Mouse (Mus musculus) kidney, embryonic 15.5 days (tissue): ENCODE measurements around the gene Pxylp1. TPM values are rescaled to one million over a fixed set of nuclear protein-coding genes. Genes with fewer than 3 reads are reported as not detected.

Experiments used
- ATAC-seq: fragments of 200-750 bp; cut with Nextera tagmentation; replicated peaks from 2 replicates; pipeline ENCODE4 v1.8.0; 2017; ENCODE audit warnings: moderate TSS enrichment; ENCODE audit not compliant: low FRiP score
- H3K27ac ChIP-seq: fragments of 300-500 bp; sonication (generic); 2 replicates; pipeline ENCODE4 v1.5.1; 2015; ENCODE audit warnings: mild to moderate bottlenecking, inconsistent platforms
- H3K27me3 ChIP-seq: fragments of 300-500 bp; sonication (generic); 2 replicates; pipeline ENCODE4 v1.6.1; 2015; ENCODE audit warnings: inconsistent platforms
- H3K36me3 ChIP-seq: fragments of 300-500 bp; sonication (generic); 2 replicates; pipeline ENCODE4 v1.6.1; 2015; ENCODE audit warnings: inconsistent platforms
- H3K4me1 ChIP-seq: fragments of 300-500 bp; sonication (generic); 2 replicates; pipeline ENCODE4 v1.6.1; 2015; ENCODE audit warnings: inconsistent platforms
- H3K4me2 ChIP-seq: fragments of 300-500 bp; sonication (generic); 2 replicates; pipeline ENCODE4 v1.6.1; 2015; ENCODE audit warnings: moderate library complexity, mild to moderate bottlenecking, inconsistent platforms
- H3K4me3 ChIP-seq: fragments of 300-500 bp; sonication (generic); replicated peaks from 2 replicates; pipeline ENCODE4 v1.5.1; 2015; ENCODE audit warnings: mild to moderate bottlenecking, inconsistent platforms
- H3K9ac ChIP-seq: fragments of 300-500 bp; sonication (generic); 2 replicates; pipeline ENCODE4 v1.6.1; 2015; ENCODE audit warnings: mild to moderate bottlenecking, inconsistent platforms
- H3K9me3 ChIP-seq: fragments of 300-500 bp; sonication (generic); replicated peaks from 2 replicates; pipeline ENCODE4 v1.6.1; 2016; ENCODE audit warnings: inconsistent platforms
- WGBS: fragments of 180-500 bp; shearing (Covaris S2); methylation state at CpG from one replicate; pipeline ENCODE4 v1.1.7; 2015; ENCODE audit warnings: mixed read lengths; 5-methylcytosine and 5-hydroxymethylcytosine counted together
- polyA plus RNA-seq: library from polyadenylated mRNA; unstranded; fragments of >200 nt; fragmentation: Nextera tagmentation; extraction: Ambion mirVana; gene quantifications from 2 replicates; pipeline ENCODE4 v1.2.1, GENCODE M21; 2015

The Pxylp1 gene
- polyA plus RNA-seq, 1 experiment from 2014 or later: 17.0 TPM

DNA sequence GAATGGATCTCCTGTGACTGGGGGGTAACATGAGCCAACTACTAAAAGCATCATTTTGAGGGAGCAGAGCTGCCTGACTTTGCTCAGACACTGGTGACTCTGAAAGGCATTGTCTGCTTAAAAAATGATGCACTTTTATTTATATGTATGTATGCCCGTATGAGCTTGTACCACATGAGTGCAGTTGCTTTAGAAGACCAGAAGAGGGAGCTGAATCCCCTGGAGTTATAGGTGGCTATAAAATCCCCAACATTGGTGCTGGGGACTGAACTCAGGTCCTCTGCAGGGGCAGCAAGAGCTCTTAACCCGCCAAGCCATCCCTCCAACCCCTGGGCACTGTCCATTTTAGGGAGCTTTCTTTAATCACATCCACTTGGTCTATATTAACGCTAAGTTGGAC lies 21.5 kb upstream of the Pxylp1 start:
- H3K27ac ChIP-seq: no peak overlapping the region
- 90% methylated on average over 3 of the region's 3 CpGs for WGBS
- peaks cover 10% of the 10 kb centered on the region; the same call in 1 of the 2 replicates for H3K27me3 ChIP-seq
- H3K4me3 ChIP-seq: no peak overlapping the region
- no peak for ATAC-seq
- H3K4me1 ChIP-seq: 0 out of 2 replicates have a peak, but pooled peaks cover 3% of the 10 kb centered on the region
- no peaks in the 10 kb centered on the region for H3K9me3 ChIP-seq
- no peak overlapping the region for H3K9ac ChIP-seq
- no peak overlapping the region for H3K4me2 ChIP-seq
- H3K36me3 ChIP-seq: no peaks in the 10 kb centered on the region

DNA sequence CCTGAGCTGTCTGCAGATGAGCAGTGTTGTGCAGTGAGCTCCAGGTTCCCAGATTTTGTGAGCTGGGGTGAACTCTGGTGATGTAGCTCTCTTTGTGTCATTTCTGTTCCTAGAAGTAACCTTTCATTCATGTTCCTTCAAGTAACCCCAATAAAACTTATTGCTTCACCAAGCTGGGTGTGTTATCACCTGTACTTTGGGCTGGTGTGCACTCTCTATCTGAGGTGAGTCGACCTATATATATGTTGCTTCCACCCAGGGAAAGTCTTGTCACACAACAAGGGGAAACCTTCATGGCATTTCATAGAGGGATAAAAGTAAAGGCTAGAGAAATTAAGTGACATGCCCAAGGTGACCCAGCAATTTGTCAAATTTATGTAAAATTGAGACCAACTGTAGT lies 17.0 kb upstream of the Pxylp1 start:
- Histone ChIP-seq H3K36me3 (no peaks in the 10 kb centered on the region), H3K4me3 (no peak overlapping the region)

DNA sequence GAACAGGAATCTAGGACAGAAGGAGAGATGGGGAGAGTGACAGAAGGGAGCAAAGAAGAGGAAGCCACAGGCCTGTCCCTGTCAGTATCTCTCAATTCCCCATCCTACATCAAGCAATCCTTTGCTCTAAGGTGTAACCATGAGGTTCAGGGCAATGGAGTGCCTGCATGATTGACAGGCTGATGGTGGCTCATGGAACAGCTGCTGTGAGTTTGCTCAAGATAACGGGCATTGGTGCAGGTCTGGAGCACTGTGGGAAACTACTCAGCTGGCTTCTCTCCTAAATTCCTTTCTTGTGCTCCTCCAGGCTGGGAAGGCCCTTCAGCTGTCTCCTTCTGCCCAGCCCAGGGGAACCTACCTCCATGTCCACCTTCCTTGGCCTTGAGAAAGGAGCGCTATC lies 16.3 kb upstream of the Pxylp1 start:
- Histone ChIP-seq H3K9ac (no peak overlapping the region), H3K36me3 (no peaks in the 10 kb centered on the region), H3K4me3 (no peak overlapping the region), H3K27me3 (no peaks in the 10 kb centered on the region), H3K9me3 (no peaks in the 10 kb centered on the region), H3K27ac (no peak overlapping the region), H3K4me1 (no peaks in the 10 kb centered on the region), H3K4me2 (no peak overlapping the region)
- 96% methylated on average over 2 of the region's 2 CpGs for WGBS
- ATAC-seq: no peak

More for the DNA sequence above, 17.0 kb upstream of the Pxylp1 start:
- no peaks in the 10 kb centered on the region for H3K27me3 ChIP-seq
- 86% methylated on average over 1 of the region's 1 CpGs for WGBS
- no peak for ATAC-seq
- no peak overlapping the region for H3K9ac ChIP-seq
- no peak overlapping the region for H3K4me2 ChIP-seq
- H3K4me1 ChIP-seq: no peaks in the 10 kb centered on the region
- no peaks in the 10 kb centered on the region for H3K9me3 ChIP-seq
- H3K27ac ChIP-seq: no peak overlapping the region

DNA sequence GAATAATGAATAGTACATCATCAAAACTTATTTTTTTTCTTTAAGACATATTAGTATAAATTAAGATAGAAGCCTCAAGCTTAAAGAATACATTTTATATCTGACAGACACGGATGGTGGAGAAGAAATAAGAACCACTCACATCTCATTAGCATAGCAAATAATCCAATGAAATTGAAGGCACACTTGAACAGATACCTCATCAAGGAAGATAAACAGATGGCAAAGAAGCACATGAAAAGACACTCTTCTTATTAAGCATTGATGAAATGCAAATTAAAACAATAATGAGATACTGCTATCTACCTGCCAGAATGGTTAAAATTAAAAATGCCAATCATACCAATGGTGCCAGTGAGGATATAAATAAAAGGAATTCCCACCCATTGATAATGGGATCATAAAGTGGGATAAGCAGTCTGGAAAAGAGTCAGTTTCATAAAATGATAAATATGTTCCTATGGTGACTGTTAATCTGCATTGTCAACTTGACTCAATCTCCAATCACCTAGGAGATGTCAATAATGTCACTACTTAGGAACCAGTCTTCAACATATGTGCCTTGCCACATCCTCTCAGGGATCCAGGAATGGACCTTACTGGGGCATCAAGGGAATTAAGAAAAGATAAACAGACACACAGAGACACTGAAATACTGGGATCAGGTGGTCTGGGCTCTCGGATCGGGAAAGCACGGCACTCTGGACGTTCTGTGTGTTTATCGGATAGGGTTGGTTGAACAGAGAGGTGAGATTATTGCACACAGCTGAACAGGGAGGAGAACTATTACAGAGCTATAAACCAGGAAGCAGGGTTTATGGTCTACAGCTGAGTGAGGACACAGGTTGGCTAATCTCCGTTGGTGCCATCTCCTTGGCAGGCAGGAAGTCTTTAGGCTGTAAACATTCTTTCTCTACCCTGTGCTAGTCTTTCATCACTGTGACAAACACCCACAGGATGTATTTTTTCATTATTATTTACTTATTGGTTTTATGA lies 12.2 kb upstream of the Pxylp1 start:
- Histone ChIP-seq H3K4me3 (no peak overlapping the region), H3K27ac (no peak overlapping the region), H3K4me1 (no peaks in the 10 kb centered on the region), H3K9me3 (no peaks in the 10 kb centered on the region), H3K4me2 (no peak overlapping the region), H3K36me3 (no peaks in the 10 kb centered on the region), H3K9ac (no peak overlapping the region), H3K27me3 (no peaks in the 10 kb centered on the region)
- 58% methylated on average over 7 of the region's 7 CpGs for WGBS
- ATAC-seq: no peak

DNA sequence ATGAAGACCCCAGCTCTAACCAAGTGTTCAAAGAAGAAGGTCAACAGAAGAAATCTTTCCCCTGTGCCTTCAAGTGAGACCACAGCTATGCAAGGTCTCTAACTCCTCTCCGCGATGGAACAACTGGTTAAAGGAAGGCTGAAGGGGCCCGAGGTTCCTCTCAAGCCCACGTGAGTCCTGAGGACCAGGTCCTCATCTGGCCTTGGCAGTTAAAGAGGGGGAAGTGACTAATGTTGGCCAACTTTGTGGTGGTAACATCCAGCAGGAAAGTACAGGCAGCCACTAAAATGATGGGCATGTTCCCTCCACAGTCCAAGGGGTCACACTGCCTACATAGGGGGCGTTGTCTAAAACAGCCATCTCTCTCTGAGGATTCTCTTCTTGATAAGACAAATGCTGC lies 7.2 kb upstream of the Pxylp1 start:
- Histone ChIP-seq H3K27me3 (no peaks in the 10 kb centered on the region), H3K27ac (no peak overlapping the region), H3K4me1 (no peaks in the 10 kb centered on the region), H3K9me3 (no peaks in the 10 kb centered on the region), H3K36me3 (no peaks in the 10 kb centered on the region), H3K9ac (no peak overlapping the region), H3K4me2 (no peak overlapping the region), H3K4me3 (no peak overlapping the region)
- 81% methylated on average over 5 of the region's 5 CpGs for whole genome bisulfite sequencing
- ATAC-seq: no peak

DNA sequence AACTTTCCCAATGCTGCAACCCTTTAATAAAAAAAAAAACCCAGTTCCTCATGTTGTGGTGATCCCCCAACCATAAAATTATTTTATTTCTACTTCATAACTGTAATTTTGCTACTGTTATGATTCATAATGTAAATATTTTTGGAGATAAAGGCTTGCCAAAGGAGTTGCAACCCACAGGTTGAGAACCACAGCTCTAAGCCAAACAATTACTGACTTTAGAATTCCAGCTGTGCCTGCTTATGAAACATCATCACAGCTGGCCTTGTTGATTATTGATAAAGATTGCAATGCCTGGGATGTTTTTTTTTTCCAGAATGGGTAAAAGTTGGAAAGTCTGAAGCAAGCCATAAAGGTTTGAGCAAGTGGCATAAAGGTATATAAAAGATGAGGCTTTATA lies 6.5 kb upstream of the Pxylp1 start:
- no peaks in the 10 kb centered on the region for H3K27me3 ChIP-seq
- H3K36me3 ChIP-seq: no peaks in the 10 kb centered on the region
- no peak overlapping the region for H3K27ac ChIP-seq
- H3K4me1 ChIP-seq: no peaks in the 10 kb centered on the region
- no peaks in the 10 kb centered on the region for H3K9me3 ChIP-seq
- H3K9ac ChIP-seq: no peak overlapping the region
- no peak for ATAC-seq
- no peak overlapping the region for H3K4me3 ChIP-seq
- no peak overlapping the region for H3K4me2 ChIP-seq

DNA sequence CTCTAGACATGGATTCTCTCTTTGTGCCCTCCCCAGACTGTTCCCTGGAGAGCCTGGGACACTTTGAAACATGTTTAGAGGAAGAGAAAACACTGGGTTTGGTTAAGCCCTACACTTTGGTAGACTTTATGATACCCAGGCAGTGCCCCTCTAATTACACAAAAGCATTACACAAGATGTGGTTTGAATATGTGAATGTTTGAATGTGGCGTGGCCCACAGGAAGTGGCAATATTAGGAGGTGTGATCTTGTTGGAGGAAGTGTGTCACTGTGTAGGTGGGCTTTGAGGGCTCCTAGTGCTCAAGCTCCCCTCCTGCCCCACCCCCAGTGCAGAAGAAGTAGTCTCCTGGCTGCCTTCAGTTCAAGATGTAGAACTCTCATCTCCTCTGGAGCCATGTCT lies 4.2 kb upstream of the Pxylp1 start:
- H3K9ac ChIP-seq: no peak overlapping the region
- no peak for ATAC-seq
- WGBS: 94% methylated on average over 1 of the region's 1 CpGs
- no peak overlapping the region for H3K4me3 ChIP-seq
- H3K9me3 ChIP-seq: no peaks in the 10 kb centered on the region
- peaks cover 5% of the 10 kb centered on the region; the same call in 1 of the 2 replicates for H3K27me3 ChIP-seq
- H3K36me3 ChIP-seq: no peaks in the 10 kb centered on the region
- peaks cover 12% of the 10 kb centered on the region for H3K4me1 ChIP-seq
- no peak overlapping the region for H3K4me2 ChIP-seq
- H3K27ac ChIP-seq: no peak overlapping the region

DNA sequence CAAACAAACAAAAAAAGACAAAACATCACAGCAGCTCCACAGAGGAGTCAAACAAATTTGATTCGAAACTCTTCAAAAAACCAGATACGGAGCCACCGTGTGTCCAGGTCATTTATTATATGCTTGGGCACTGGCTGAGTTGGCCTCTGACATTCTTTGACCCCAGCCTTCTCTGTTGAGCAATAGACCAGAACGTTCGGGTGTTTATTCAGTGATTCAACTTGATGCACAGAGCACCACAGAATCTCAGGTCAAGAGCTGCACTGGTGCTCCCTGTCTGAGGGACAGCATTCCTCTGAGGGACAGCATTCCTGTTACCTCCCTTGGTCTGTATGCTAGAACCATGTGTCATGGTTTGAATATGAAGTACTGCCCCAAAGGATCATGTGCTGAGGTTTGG lies 1.1 kb upstream of the Pxylp1 start:
- no peaks in the 10 kb centered on the region for H3K36me3 ChIP-seq
- WGBS: 31% methylated on average over 5 of the region's 5 CpGs
- H3K9ac ChIP-seq: no peak overlapping the region
- no peak overlapping the region for H3K27ac ChIP-seq
- peaks cover 22% of the 10 kb centered on the region for H3K4me1 ChIP-seq
- H3K4me2 ChIP-seq: no peak overlapping the region
- no peaks in the 10 kb centered on the region for H3K9me3 ChIP-seq
- H3K4me3 ChIP-seq: no peak overlapping the region
- ATAC-seq: no peak
- peaks cover 23% of the 10 kb centered on the region for H3K27me3 ChIP-seq

DNA sequence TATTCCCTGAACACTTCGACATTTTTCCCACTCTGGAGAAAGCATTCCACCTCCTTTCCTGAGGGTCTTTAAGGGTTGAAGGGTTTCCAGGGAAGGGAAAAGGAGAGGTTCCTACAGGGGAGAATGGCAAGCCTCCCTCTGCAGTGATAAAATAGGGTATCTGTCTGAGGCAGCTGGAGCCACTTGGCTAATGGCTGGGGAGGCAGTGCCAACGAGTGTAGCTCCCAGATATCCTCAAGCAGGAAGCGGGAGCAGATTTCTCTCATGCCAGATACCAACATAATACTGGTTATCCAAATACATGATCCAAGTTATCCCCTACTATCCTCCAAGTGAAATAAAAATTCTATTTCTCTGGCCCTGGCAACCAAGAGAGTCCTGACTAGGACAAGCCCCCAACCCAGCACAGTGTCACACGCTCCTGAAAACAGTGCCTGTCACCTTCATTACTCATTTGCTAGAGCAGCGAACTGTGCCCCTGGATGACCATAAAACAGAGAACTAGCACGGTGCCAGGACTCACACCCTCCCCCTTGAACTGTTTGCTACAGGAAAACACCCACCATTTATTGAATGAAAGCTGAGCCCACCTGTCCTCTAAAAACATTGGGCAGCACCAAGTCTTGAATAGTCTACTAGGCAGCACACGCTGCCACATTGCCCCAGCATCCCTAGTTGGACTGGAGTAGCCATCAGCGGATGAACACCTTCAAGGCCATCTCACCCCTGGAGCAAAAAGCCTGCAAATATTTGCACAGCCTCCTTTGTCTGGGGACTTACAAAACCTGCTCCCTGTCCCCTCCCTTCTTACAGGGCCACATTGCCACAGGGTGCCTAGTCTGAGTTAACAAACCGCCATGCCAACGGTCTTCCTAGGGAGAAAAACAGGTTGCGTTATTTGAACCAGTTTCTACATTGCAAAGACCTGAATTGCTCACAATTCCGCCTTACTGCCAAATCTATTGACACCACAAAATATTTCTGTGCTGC lies 833 bp downstream of the Pxylp1 start:
- H3K27me3 ChIP-seq: peaks cover 38% of the 10 kb centered on the region
- peaks cover 31% of the 10 kb centered on the region for H3K4me1 ChIP-seq
- H3K9me3 ChIP-seq: no peaks in the 10 kb centered on the region
- H3K27ac ChIP-seq: no peak overlapping the region
- WGBS: 62% methylated on average over 12 of the region's 12 CpGs
- no peak overlapping the region for H3K4me3 ChIP-seq
- ATAC-seq: no peak
- H3K36me3 ChIP-seq: no peaks in the 10 kb centered on the region
- no peak overlapping the region for H3K9ac ChIP-seq
- no peak overlapping the region for H3K4me2 ChIP-seq

DNA sequence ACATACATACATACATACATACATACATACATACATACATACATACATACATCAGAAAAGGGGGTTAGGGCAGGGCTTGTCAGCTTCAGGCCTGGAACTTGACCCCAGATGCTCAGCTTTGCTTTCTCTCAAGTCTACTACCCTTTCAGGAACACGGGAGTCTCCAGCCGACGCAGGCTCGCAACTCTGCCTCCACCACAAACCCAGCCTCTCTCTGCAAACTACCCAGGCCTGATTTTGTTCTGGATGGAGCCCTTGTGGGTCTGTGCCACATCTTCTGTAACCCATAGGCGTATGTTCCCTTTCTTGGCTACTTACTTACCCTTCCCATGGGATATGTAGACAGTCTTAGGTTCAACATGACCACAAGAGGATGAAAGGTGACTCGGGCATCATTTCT lies 1.7 kb downstream of the Pxylp1 start:
- H3K4me2 ChIP-seq: no peak overlapping the region
- H3K9me3 ChIP-seq: no peaks in the 10 kb centered on the region
- H3K4me1 ChIP-seq: peaks cover 31% of the 10 kb centered on the region
- H3K4me3 ChIP-seq: no peak overlapping the region
- ATAC-seq: no peak
- no peaks in the 10 kb centered on the region for H3K36me3 ChIP-seq
- WGBS: 87% methylated on average over 6 of the region's 6 CpGs
- no peak overlapping the region for H3K27ac ChIP-seq
- H3K9ac ChIP-seq: no peak overlapping the region
- H3K27me3 ChIP-seq: peaks cover 41% of the 10 kb centered on the region

DNA sequence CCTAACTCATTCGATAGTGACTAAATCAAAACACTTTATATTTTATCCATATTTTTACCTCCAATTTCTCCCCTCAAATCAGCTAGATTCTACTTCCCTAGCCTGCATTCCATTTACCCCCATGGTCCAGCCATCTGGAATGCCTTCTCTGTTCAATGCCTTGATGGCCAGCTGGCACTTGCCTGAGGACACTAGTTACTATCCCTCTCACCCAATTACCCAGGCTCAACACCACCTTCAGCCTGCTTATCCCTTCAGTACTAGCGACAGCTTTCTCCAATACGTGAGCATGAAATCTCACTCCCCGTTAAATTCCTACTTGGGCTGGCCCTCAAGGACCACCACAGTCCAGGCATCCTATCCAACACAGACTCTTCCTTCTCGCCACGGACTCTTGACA lies 2.2 kb downstream of the Pxylp1 start:
- no peak overlapping the region for H3K27ac ChIP-seq
- 90% methylated on average over 6 of the region's 6 CpGs for WGBS
- 0 out of 2 replicates have a peak overlapping the region, but pooled peaks have one; percentile 72 for H3K4me3 ChIP-seq
- peaks cover 31% of the 10 kb centered on the region for H3K4me1 ChIP-seq
- H3K9ac ChIP-seq: no peak overlapping the region
- H3K4me2 ChIP-seq: peak overlapping the region; percentile 89; the same call in 1 of the 2 replicates
- H3K9me3 ChIP-seq: no peaks in the 10 kb centered on the region
- no peak for ATAC-seq
- H3K36me3 ChIP-seq: no peaks in the 10 kb centered on the region
- peaks cover 44% of the 10 kb centered on the region for H3K27me3 ChIP-seq
